Mouse (Mus musculus): ENCODE measurements around the gene Heg1. TPM values are rescaled to one million over a fixed set of nuclear protein-coding genes. Genes with fewer than 3 reads are reported as not detected.

The Heg1 gene
- total RNA-seq, 2 experiments from 2014 or later: 20.5 to 27.8 TPM

DNA sequence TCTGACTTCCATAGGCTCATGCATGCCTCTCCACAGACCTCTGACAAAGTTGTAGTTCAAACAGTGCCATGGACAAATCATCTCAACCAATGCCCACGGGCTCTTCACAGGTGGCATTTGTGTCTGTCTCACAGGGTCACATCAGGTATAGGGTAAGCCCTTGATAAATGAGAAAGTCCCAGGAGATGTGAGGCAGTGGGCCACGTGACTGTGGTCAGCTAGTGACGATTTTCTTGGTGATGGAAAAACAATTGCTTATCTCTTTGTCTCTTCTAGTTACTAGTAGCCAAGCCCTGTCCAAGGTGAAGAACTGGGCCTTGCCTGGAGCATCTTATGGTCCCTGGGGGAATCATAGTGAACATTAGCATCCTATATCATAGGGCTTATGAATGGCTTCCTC, 112.6 kb downstream of the Heg1 start:
- DNase-seq (ENCODE audit: extremely low spot score in 1 of 2, low spot score in 1 of 2): no peak

DNA sequence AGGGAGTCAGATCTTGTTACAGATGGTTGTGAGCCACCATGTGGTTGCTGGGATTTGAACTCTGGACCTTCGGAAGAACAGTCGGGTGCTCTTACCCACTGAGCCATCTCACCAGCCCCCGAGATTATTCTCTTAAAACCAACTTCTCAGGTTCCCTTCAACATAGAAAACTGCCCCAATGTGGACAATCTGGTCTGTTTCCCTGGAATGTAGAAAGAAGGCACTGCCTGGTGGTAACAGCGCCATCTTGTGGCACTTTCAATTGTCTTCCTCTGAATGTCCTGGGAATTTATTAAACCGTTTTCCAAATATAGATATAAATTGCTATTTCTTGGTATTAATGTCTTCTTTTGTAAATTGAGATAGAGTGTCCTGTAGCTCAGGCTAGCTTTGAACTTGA, 113.7 kb downstream of the Heg1 start:
- peak; percentile 23 to 72 for DNase-seq (ENCODE audit: extremely low spot score in 1 of 2, low spot score in 1 of 2)

DNA sequence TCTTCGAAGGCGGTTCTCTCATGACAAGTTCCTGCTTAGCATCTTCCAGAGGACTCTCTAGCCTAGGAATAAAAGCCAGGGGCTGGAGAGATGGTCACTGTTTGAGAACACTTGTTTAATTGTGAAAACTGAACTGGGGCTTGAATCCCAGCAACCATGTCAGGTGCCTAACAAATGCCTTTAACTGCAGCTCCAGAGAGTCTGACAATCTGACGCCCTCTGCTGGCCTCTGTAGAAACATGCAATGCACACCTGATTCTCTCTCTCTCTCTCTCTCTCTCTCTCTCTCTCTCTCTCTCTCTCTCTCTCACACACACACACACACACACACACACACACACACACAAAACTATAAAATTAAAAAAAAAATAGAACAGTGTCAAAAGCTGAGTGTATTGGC, 125.8 kb downstream of the Heg1 start:
- no peak for DNase-seq (ENCODE audit: extremely low spot score in 1 of 2, low spot score in 1 of 2)

DNA sequence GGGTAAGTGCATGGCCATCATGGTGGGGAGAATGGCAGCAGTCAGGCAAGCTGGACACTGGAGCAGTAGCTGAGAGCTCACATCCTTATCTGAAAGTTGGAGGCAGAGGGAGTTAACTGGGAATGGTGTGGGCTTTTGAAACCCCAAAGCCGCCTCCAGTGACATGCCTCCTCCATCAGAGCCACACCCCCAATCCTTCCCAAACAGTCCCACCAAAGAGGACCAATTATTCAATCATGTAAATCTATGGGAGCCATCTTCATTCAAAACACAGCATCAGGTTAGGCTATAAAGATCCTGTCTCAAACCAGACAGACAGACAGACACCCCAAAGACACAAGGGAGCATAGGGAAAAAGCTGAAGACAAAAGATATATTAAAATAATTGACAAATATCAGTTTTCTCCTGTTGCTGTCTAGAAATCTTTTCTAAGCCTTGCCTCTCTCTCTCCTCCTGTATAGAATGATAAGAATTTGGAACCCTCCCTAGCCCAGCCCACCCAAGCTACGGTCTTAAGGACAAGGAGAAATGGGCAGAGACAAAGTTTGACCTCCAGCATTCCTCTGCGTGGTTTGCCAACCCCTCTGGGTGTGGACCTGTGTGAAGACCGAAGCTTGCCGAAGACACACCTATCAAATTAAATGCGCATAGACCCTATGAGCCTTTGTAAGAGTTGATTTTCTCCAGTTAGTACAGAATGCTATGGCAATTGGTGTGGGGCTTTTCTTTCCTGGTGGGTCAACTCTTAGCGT, 134.4 kb downstream of the Heg1 start:
- no peak for DNase-seq (ENCODE audit: extremely low spot score in 1 of 2, low spot score in 1 of 2)

DNA sequence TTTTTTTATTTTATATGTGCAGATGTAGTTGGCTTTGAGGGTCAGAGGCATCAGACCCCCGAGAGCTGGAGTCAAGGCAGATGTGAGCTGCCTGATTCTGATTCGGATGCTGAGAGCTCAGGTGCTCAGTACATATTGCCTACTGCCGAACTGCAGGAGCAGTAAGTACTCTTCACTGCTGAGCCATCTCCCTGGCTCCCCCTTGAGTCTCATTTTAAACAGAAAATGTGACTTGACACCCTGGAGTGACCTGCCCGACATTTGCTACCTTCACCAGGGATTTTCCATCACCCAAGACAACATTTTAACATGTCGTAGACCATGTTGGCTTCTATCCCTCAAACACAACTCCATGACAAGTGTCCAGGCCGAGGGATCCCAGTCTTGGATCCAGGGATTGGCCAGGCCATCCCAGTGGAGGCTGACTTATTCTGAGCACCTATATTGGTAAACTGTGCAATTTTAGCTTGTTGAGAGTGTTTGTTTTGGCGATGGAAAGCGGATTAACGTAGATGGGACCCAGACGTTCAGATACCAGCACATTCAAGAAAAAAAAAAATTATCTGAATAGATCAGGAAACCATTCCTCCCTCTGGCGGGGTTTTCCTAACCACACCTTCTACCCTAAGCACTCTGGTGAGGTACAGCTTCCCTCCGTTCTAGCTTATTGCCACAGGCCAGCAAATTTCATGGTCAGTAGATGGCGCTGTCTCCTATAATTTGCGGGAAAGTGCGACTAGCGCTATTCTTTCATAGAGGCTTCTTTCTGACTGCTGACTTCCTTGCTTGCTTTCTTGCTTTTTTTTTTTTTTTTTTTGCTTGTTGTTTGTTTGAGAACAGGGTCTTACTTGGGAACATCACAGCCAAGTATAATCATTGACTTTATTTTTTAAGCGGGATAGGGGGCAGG, 136.4 kb downstream of the Heg1 start:
- peak; percentile 83 to 98 for DNase-seq (ENCODE audit: extremely low spot score in 1 of 2, low spot score in 1 of 2)

Other genes starting within 250 kb of the Heg1 start
- gene Slc12a8, start 167.0 kb upstream of the Heg1 start, total RNA-seq (2021): under 1 TPM; 0.57 to 0.96 TPM
- gene Muc13, start 109.7 kb downstream of the Heg1 start, total RNA-seq (2021): not detected
- 10 to 100 TPM; 38.7 to 42.3 TPM for gene Itgb5, start 145.3 kb downstream of the Heg1 start, total RNA-seq (2021)

All from layer of hippocampus, postnatal 25 days (tissue).